Comparison of ENCODE assay signal across 24 mouse cellular contexts in genomic region chr14:46179024-46179423, GRCm38 (mm10).
DNase-seq lines count a peak whose midpoint lies in the region; ATAC-seq and TF ChIP-seq lines count a peak whose summit lies in the region.
"Had no signal": no experiment of that assay in that cellular context is flagged by ENCODE, and none has a peak within 500 bp of the region (broad histone marks: within the 10 kb centered on the region; RNA-seq: fewer than 3 reads in every experiment).

No protein-coding gene starts in this region.

- H3K4me2 ChIP-seq in CH12.LX (ENCODE audit: insufficient read depth, low read depth, poor library complexity, severe bottlenecking): no peak overlapping the region
- H3K4me2 ChIP-seq in neural tube, embryonic 15.5 days: no peak overlapping the region
- no peak overlapping the region for H3K4me2 ChIP-seq in forebrain, embryonic 12.5 days
- H3K4me2 ChIP-seq: embryonic facial prominence, embryonic 13.5 days; embryonic facial prominence, embryonic 15.5 days; forebrain, embryonic 15.5 days had no signal

- peak; percentile 31 for DNase-seq in CH12.LX (ENCODE audit: extremely low read depth)
- DNase-seq in urinary bladder, postnatal 10 days (ENCODE audit: low spot score): no peak
- DNase-seq: adrenal gland, adult 8-10 months; adrenal gland, postnatal 14 days; adrenal gland, postnatal 36 days; B cell, adult 2 months; cerebellum, adult 11-12 months; cerebellum, adult 2 months; cerebellum, adult 9-10 months; cerebellum, postnatal 10 days; cerebellum, postnatal 25 days; embryo, embryonic 11 days; forebrain, postnatal 0 days had no signal

- no peak for TF ChIP-seq POLR2A in CH12.LX (IDR thresholded peaks at IDR 0.05; ENCODE audit: low read depth, low read length)

- no peaks in the 10 kb centered on the region for H3K36me3 ChIP-seq in CH12.LX (replicated peaks in 1 of 2; ENCODE audit: control insufficient read depth in 1 of 2, insufficient read depth in 1 of 2, low read length in 1 of 2)
- no peaks in the 10 kb centered on the region for H3K36me3 ChIP-seq in neural tube, embryonic 15.5 days
- no peaks in the 10 kb centered on the region for H3K36me3 ChIP-seq in forebrain, embryonic 12.5 days (replicated peaks)
- H3K36me3 ChIP-seq: embryonic facial prominence, embryonic 13.5 days; embryonic facial prominence, embryonic 15.5 days; forebrain, embryonic 15.5 days had no signal

- TF ChIP-seq EP300 in CH12.LX (IDR thresholded peaks at IDR 0.05; ENCODE audit: low read length): no peak

- WGBS in neural tube, embryonic 15.5 days: 88% methylated on average over 1 of the region's 1 CpGs
- WGBS in forebrain, embryonic 12.5 days: 87% methylated on average over 1 of the region's 1 CpGs

- H3K9me3 ChIP-seq in CH12.LX (replicated peaks; ENCODE audit: low read length): no peaks in the 10 kb centered on the region
- no peaks in the 10 kb centered on the region for H3K9me3 ChIP-seq in neural tube, embryonic 15.5 days (replicated peaks)
- no peaks in the 10 kb centered on the region for H3K9me3 ChIP-seq in forebrain, embryonic 12.5 days
- H3K9me3 ChIP-seq: embryonic facial prominence, embryonic 13.5 days; embryonic facial prominence, embryonic 15.5 days; forebrain, embryonic 15.5 days had no signal

- H3K4me1 ChIP-seq in CH12.LX (ENCODE audit: control insufficient read depth in 1 of 2, insufficient read depth in 2 of 2): peaks cover 0 to 29% of the 10 kb centered on the region in 2 experiments; a peak in 2 of 4 replicates
- H3K4me1 ChIP-seq in neural tube, embryonic 15.5 days: no peaks in the 10 kb centered on the region
- H3K4me1 ChIP-seq in forebrain, embryonic 12.5 days: no peaks in the 10 kb centered on the region
- H3K4me1 ChIP-seq: forebrain, embryonic 15.5 days had no signal

- dilution Hi-C loops in CH12.LX (cut with MboI; ENCODE audit: extremely low pct_ligation_motif_present, extremely low pct_unique_long_range_greater_than_20kb, low sequenced_read_pairs): no loop called here

- TF ChIP-seq RAD21 in CH12.LX (IDR thresholded peaks at IDR 0.05; ENCODE audit: low read depth, low read length): no peak

- H3K27me3 ChIP-seq in CH12.LX (replicated peaks): no peaks in the 10 kb centered on the region
- no peaks in the 10 kb centered on the region for H3K27me3 ChIP-seq in neural tube, embryonic 15.5 days (replicated peaks)
- no peaks in the 10 kb centered on the region for H3K27me3 ChIP-seq in forebrain, embryonic 12.5 days
- H3K27me3 ChIP-seq: embryonic facial prominence, embryonic 13.5 days; embryonic facial prominence, embryonic 15.5 days; forebrain, embryonic 15.5 days; Patski had no signal

- H3K79me2 ChIP-seq in CH12.LX (replicated peaks; ENCODE audit: control insufficient read depth, extremely low read depth, insufficient read depth, poor library complexity, severe bottlenecking): no peaks in the 10 kb centered on the region

- 0 out of 2 replicates have a peak, but pooled peaks have one; percentile 22 for ATAC-seq in common myeloid progenitor, adult 5-6 weeks (replicated peaks; ENCODE audit: low read depth, poor library complexity, severe bottlenecking)
- 0 out of 2 replicates have a peak, but pooled peaks have one; percentile 34 for ATAC-seq in megakaryocyte progenitor cell, adult 5-6 weeks (replicated peaks; ENCODE audit: poor library complexity)
- no peak for ATAC-seq in neural tube, embryonic 15.5 days (ENCODE audit: low FRiP score)
- no peak for ATAC-seq in forebrain, embryonic 12.5 days (ENCODE audit: low FRiP score)
- ATAC-seq: activated CD4-positive, CD25-positive, alpha-beta regulatory T cell, adult 4 months; CD4-positive, CD25-positive, alpha-beta regulatory T cell, adult 4 months; forebrain, embryonic 15.5 days; forebrain, postnatal 0 days; Patski had no signal

- in situ Hi-C loops in CH12.LX (cut with MboI; ENCODE audit: low pct_ligation_motif_present, low pct_unique_long_range_greater_than_20kb, low sequenced_read_pairs): no loop called here

- H3K4me3 ChIP-seq in CH12.LX (replicated peaks in 1 of 3; ENCODE audit: low read depth in 2 of 3, low read length in 2 of 3, poor library complexity in 1 of 3): no peak overlapping the region
- no peak overlapping the region for H3K4me3 ChIP-seq in neural tube, embryonic 15.5 days (replicated peaks)
- no peak overlapping the region for H3K4me3 ChIP-seq in forebrain, embryonic 12.5 days (replicated peaks)
- H3K4me3 ChIP-seq: embryonic facial prominence, embryonic 13.5 days; embryonic facial prominence, embryonic 15.5 days; erythroblast, embryonic 14.5 days; forebrain, embryonic 15.5 days had no signal

- no peak overlapping the region for H3K27ac ChIP-seq in CH12.LX (ENCODE audit: insufficient read depth, low read depth)
- no peak overlapping the region for H3K27ac ChIP-seq in neural tube, embryonic 15.5 days (replicated peaks)
- H3K27ac ChIP-seq in forebrain, embryonic 12.5 days: no peak overlapping the region
- H3K27ac ChIP-seq: embryonic facial prominence, embryonic 13.5 days; embryonic facial prominence, embryonic 15.5 days; forebrain, embryonic 15.5 days had no signal

- no peak overlapping the region for H3K9ac ChIP-seq in CH12.LX (ENCODE audit: insufficient read depth, low read depth)
- no peak overlapping the region for H3K9ac ChIP-seq in neural tube, embryonic 15.5 days (replicated peaks)
- H3K9ac ChIP-seq in forebrain, embryonic 12.5 days: no peak overlapping the region
- H3K9ac ChIP-seq: embryonic facial prominence, embryonic 13.5 days; embryonic facial prominence, embryonic 15.5 days; forebrain, embryonic 15.5 days; forebrain, postnatal 0 days had no signal

- TF ChIP-seq CTCF in CH12.LX (conservative IDR thresholded peaks at IDR 0.05 in 1 of 2, IDR thresholded peaks at IDR 0.05 in 1 of 2; ENCODE audit: low read depth in 2 of 2, low read length in 2 of 2): no peak

TF ChIP-seq in CH12.LX, 34 proteins besides CTCF, POLR2A, EP300 and RAD21:
- TF ChIP-seq MEF2A (IDR thresholded peaks at IDR 0.05; ENCODE audit: borderline replicate concordance, low read depth, low read length): no peak
- no peak for TF ChIP-seq SMC3 (IDR thresholded peaks at IDR 0.05; ENCODE audit: low read depth, low read length)
- no peak for TF ChIP-seq PAX5 (IDR thresholded peaks at IDR 0.05; ENCODE audit: low read length)
- TF ChIP-seq MXI1 (IDR thresholded peaks at IDR 0.05; ENCODE audit: low read depth, low read length): no peak
- no peak for TF ChIP-seq KAT2A (IDR thresholded peaks at IDR 0.05; ENCODE audit: insufficient replicate concordance, low read length)
- no peak for TF ChIP-seq E2F4 (IDR thresholded peaks at IDR 0.05; ENCODE audit: insufficient replicate concordance, low read depth, low read length)
- TF ChIP-seq GABPA (IDR thresholded peaks at IDR 0.05; ENCODE audit: insufficient replicate concordance, low read depth, low read length): no peak
- TF ChIP-seq ZKSCAN1 (IDR thresholded peaks at IDR 0.05; ENCODE audit: borderline replicate concordance, low read depth, low read length): no peak
- TF ChIP-seq ZC3H11A (IDR thresholded peaks at IDR 0.05; ENCODE audit: low read depth, low read length): no peak
- no peak for TF ChIP-seq MAZ (IDR thresholded peaks at IDR 0.05; ENCODE audit: low read depth, low read length)
- TF ChIP-seq BHLHE40 (IDR thresholded peaks at IDR 0.05; ENCODE audit: low read depth, low read length): no peak
- TF ChIP-seq CHD2 (IDR thresholded peaks at IDR 0.05; ENCODE audit: low read length): no peak
- no peak for TF ChIP-seq USF1 (IDR thresholded peaks at IDR 0.05; ENCODE audit: low read depth, low read length)
- TF ChIP-seq SIN3A (IDR thresholded peaks at IDR 0.05; ENCODE audit: low read length): no peak
- TF ChIP-seq HCFC1 (IDR thresholded peaks at IDR 0.05; ENCODE audit: low read depth, low read length): no peak
- TF ChIP-seq JUND (conservative IDR thresholded peaks at IDR 0.05; ENCODE audit: low read depth, low read length): no peak
- TF ChIP-seq UBTF (IDR thresholded peaks at IDR 0.05; ENCODE audit: low read depth, low read length): no peak

Comparison
In these comparisons a context has a peak if more than half of its experiments do, and no peak if none do; other contexts are left out.
1. ATAC-seq: peak in common myeloid progenitor, adult 5-6 weeks (single experiment) and megakaryocyte progenitor cell, adult 5-6 weeks (single experiment); none in neural tube, embryonic 15.5 days (single experiment) and forebrain, embryonic 12.5 days (single experiment).